Mouse (Mus musculus) stomach, embryonic 15.5 days (tissue): Measurements from ENCODE around the gene Espl1. TPM values are rescaled to one million over a fixed set of nuclear protein-coding genes. Genes with fewer than 3 reads are reported as not detected.

Source experiments
- ATAC-seq: fragments of 200-750 bp; cut with Nextera tagmentation; 2 replicates; pipeline ENCODE4 v1.8.0; 2017; ENCODE audit warnings: low read depth, moderate number of reproducible peaks, moderate TSS enrichment; ENCODE audit not compliant: insufficient read depth, low FRiP score
- H3K27ac ChIP-seq: fragments of 300-500 bp; sonication (generic); 2 replicates; pipeline ENCODE4 v1.5.1; 2015; ENCODE audit warnings: mild to moderate bottlenecking, inconsistent platforms
- H3K27me3 ChIP-seq: fragments of 300-500 bp; sonication (generic); replicated peaks from 2 replicates; pipeline ENCODE4 v1.6.1; 2015; ENCODE audit warnings: inconsistent platforms
- H3K36me3 ChIP-seq: fragments of 300-500 bp; sonication (generic); 2 replicates; pipeline ENCODE4 v1.6.1; 2015; ENCODE audit warnings: inconsistent platforms
- H3K4me1 ChIP-seq: fragments of 300-500 bp; sonication (generic); 2 replicates; pipeline ENCODE4 v1.6.1; 2015; ENCODE audit warnings: inconsistent platforms
- H3K4me2 ChIP-seq: fragments of 300-500 bp; sonication (generic); 2 replicates; pipeline ENCODE4 v1.6.1; 2015; ENCODE audit warnings: mild to moderate bottlenecking, inconsistent platforms
- H3K4me3 ChIP-seq: fragments of 300-500 bp; sonication (generic); replicated peaks from 2 replicates; pipeline ENCODE4 v1.5.1; 2015; ENCODE audit warnings: inconsistent platforms
- H3K9ac ChIP-seq: fragments of 300-500 bp; sonication (generic); 2 replicates; pipeline ENCODE4 v1.6.1; 2015; ENCODE audit warnings: inconsistent platforms
- H3K9me3 ChIP-seq: fragments of 300-500 bp; sonication (generic); 2 replicates; pipeline ENCODE4 v1.6.1; 2016; ENCODE audit warnings: inconsistent platforms
- WGBS: fragments of 180-500 bp; shearing (Covaris S2); methylation state at CpG from one replicate; pipeline ENCODE4 v1.1.7; 2015; 5-methylcytosine and 5-hydroxymethylcytosine counted together
- polyA plus RNA-seq: library from polyadenylated mRNA; unstranded; fragments of >200 nt; fragmentation: Nextera tagmentation; extraction: Ambion mirVana; gene quantifications from 2 replicates; pipeline ENCODE4 v1.2.1, GENCODE M21; 2015

The Espl1 gene
- polyA plus RNA-seq, 1 experiment from 2014 or later: 23.9 TPM

DNA sequence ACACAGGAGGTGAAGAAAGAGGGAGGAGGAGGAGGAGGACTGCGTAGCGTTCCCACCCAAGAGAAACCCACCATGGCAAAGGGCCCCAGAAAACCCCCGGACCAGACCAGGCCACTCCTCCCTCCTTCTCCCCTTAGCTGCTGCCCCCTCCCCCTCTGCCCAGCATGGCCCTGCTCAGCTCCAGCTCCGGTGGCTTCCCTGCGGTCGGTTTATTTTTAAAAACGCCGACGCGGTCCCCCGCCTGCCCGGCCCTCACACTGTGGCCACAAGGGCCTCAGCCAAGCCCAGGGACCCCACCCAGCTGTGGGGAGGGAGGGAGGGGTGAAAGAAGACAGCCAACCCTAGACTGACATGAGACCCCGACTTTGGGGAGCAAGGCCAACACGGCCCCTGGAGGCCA, 66.6 kb downstream of the Espl1 start:
- Histone ChIP-seq H3K27me3 (peaks cover 10% of the 10 kb centered on the region), H3K9ac (no peak overlapping the region), H3K27ac (peak overlapping the region; percentile 48; the same call in 1 of the 2 replicates), H3K4me1 (peaks cover 27% of the 10 kb centered on the region), H3K4me3 (peak overlapping the region; percentile 14), H3K4me2 (peak overlapping the region; percentile 45), H3K9me3 (no peaks in the 10 kb centered on the region), H3K36me3 (no peaks in the 10 kb centered on the region)
- 8% methylated on average over 14 of the region's 14 CpGs for WGBS
- no peak for ATAC-seq

GRCm38 (mm10) chr15:102364678-102365077, 68.6 kb downstream of the Espl1 start:
- WGBS: 79% methylated on average over 1 of the region's 1 CpGs
- no peak overlapping the region for H3K4me2 ChIP-seq
- no peaks in the 10 kb centered on the region for H3K36me3 ChIP-seq
- 0 out of 2 replicates have a peak, but pooled peaks cover 3% of the 10 kb centered on the region for H3K27me3 ChIP-seq
- no peak overlapping the region for H3K4me3 ChIP-seq
- no peaks in the 10 kb centered on the region for H3K9me3 ChIP-seq
- no peak for ATAC-seq
- H3K9ac ChIP-seq: no peak overlapping the region
- no peak overlapping the region for H3K27ac ChIP-seq
- peaks cover 17% of the 10 kb centered on the region for H3K4me1 ChIP-seq

DNA sequence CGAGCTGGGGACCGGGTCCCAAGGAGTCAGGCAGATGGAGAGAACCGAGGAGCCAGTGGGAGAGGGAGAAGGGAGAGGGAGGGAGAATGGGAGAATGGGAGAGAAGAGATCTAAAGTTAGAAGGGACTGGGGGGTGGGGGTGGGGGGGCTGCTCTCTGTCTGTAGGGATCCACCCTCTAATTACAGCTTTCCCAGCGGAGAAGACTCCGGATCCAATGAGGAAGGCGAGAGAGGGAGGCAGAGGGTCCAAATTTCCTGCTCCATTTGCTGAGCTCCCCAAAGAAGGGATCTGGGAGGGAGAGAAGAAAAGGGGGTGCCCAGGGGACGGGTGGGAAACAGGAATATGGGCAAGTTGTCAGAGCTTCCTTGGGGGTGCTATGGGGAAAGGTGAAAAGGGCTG, 70.2 kb downstream of the Espl1 start:
- Histone ChIP-seq H3K4me1 (peaks cover 29% of the 10 kb centered on the region), H3K27ac (no peak overlapping the region), H3K27me3 (0 out of 2 replicates have a peak, but pooled peaks cover 3% of the 10 kb centered on the region), H3K4me2 (peak overlapping the region; percentile 55), H3K9ac (no peak overlapping the region), H3K9me3 (no peaks in the 10 kb centered on the region), H3K36me3 (no peaks in the 10 kb centered on the region), H3K4me3 (peak overlapping the region; percentile 27)
- 19% methylated on average over 7 of the region's 7 CpGs for WGBS
- no peak for ATAC-seq

DNA sequence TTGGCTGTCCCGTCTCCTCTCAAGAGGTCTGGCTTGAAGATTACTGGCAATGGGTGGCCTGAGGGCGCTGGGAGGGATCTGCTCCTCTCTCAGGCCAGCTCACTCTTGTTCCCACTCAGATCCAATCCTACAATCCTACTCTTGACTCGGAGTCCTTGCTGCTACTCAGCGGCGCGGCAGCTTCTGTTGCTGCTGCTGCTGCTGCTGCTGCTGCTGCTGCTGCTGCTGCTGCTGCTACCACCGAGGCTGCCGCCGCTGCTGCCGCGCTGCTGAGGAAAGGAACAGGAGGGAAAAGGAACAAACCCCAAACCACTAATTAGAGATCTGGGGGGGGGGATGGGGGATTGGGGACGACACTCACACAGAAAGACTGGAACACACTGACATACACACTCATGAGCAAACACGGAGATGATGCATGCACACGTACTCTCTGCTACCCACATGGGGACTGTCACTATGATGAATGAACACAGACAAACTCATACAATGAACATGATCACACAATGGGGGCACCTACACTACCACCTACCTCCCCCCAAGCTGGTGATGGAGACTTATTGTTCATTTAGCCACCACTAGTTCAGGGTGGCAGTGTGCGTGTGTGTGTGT, 70.8 kb downstream of the Espl1 start, which contains the start of gene Sp7:
Gene Sp7, minus strand, starts transcription at position 450 of the 612 bp plus-strand sequence.
- Histone ChIP-seq H3K27me3 (0 out of 2 replicates have a peak, but pooled peaks cover 3% of the 10 kb centered on the region), H3K4me2 (peak within 1 kb of the TSS; percentile 55), H3K27ac (no peak within 1 kb of the TSS), H3K9ac (no peak within 1 kb of the TSS), H3K36me3 (no peaks in the 10 kb centered on the region), H3K4me1 (peaks cover 29% of the 10 kb centered on the region), H3K4me3 (peak within 1 kb of the TSS; percentile 27), H3K9me3 (no peaks in the 10 kb centered on the region)
- 6% methylated on average over 15 of the region's 15 CpGs for WGBS
- ATAC-seq: no peak

GRCm38 (mm10) chr15:102369972-102370371, 73.9 kb downstream of the Espl1 start:
- Histone ChIP-seq H3K4me3 (no peak overlapping the region), H3K9me3 (no peaks in the 10 kb centered on the region), H3K36me3 (no peaks in the 10 kb centered on the region), H3K27ac (peak overlapping the region; percentile 3; the same call in 1 of the 2 replicates), H3K4me2 (peak overlapping the region; percentile 35; the same call in 1 of the 2 replicates), H3K4me1 (peaks cover 21% of the 10 kb centered on the region), H3K9ac (no peak overlapping the region), H3K27me3 (0 out of 2 replicates have a peak, but pooled peaks cover 3% of the 10 kb centered on the region)
- no peak for ATAC-seq
- 14% methylated on average over 13 of the region's 13 CpGs for whole genome bisulfite sequencing

- Histone ChIP-seq H3K36me3 (no peaks in the 10 kb centered on the region), H3K27ac (peak overlapping the region; percentile 3; the same call in 1 of the 2 replicates), H3K4me2 (peak overlapping the region; percentile 35), H3K27me3 (0 out of 2 replicates have a peak, but pooled peaks cover 3% of the 10 kb centered on the region), H3K9me3 (no peaks in the 10 kb centered on the region), H3K4me1 (peaks cover 21% of the 10 kb centered on the region), H3K4me3 (peak overlapping the region; percentile 16; the same call in 1 of the 2 replicates), H3K9ac (no peak overlapping the region)
- 9% methylated on average over 10 of the region's 10 CpGs for WGBS
- peak; percentile 74; the same call in 1 of the 2 replicates for ATAC-seq
These were observed 74.7 kb downstream of the Espl1 start for GRCm38 (mm10) chr15:102370727-102371126.

Other genes starting within 250 kb of the Espl1 start
- 107 and 116 TPM in 2 replicates for gene Eif4b, start 222.5 kb upstream of the Espl1 start, polyA plus RNA-seq
- gene Tns2, start 195.9 kb upstream of the Espl1 start, polyA plus RNA-seq: 34.6 and 34.7 TPM in 2 replicates
- gene Spryd3, start 160.0 kb upstream of the Espl1 start, polyA plus RNA-seq: 25.0 and 25.2 TPM in 2 replicates
- 13.2 and 18.2 TPM in 2 replicates for gene Igfbp6, start 151.9 kb upstream of the Espl1 start, polyA plus RNA-seq
- 5.9 and 6.2 TPM in 2 replicates for gene Soat2, start 145.7 kb upstream of the Espl1 start, polyA plus RNA-seq
- gene Zfp740, start 93.0 kb upstream of the Espl1 start, polyA plus RNA-seq: 44.5 and 52.7 TPM in 2 replicates
- gene Csad, start 91.5 kb upstream of the Espl1 start, polyA plus RNA-seq: 63.3 and 64.3 TPM in 2 replicates
- 9.6 and 12.7 TPM in 2 replicates for gene Itgb7, start 64.3 kb upstream of the Espl1 start, polyA plus RNA-seq
- gene Rarg, start 38.7 kb upstream of the Espl1 start, polyA plus RNA-seq: 29.8 and 33.8 TPM in 2 replicates
- 0.27 and 0.30 TPM in 2 replicates for gene Gm9918, start 25.7 kb upstream of the Espl1 start, polyA plus RNA-seq
- 66.3 and 66.4 TPM in 2 replicates for gene Mfsd5, start 16.8 kb upstream of the Espl1 start, polyA plus RNA-seq
- gene Pfdn5, start 29.9 kb downstream of the Espl1 start, polyA plus RNA-seq: 322 TPM in 2 replicates
- 83.5 and 85.5 TPM in 2 replicates for gene Myg1, start 35.4 kb downstream of the Espl1 start, polyA plus RNA-seq
- 55.9 and 67.0 TPM in 2 replicates for gene Aaas, start 54.5 kb downstream of the Espl1 start, polyA plus RNA-seq
- 1.0 and 1.1 TPM in 2 replicates for gene Sp7, start 70.9 kb downstream of the Espl1 start, polyA plus RNA-seq
- 9.6 and 9.7 TPM in 2 replicates for gene Sp1, start 109.9 kb downstream of the Espl1 start, polyA plus RNA-seq
- 0.90 and 1.3 TPM in 2 replicates for gene Amhr2, start 149.1 kb downstream of the Espl1 start, polyA plus RNA-seq
- gene Prr13, start 162.8 kb downstream of the Espl1 start, polyA plus RNA-seq: 119 and 120 TPM in 2 replicates
- 182 and 192 TPM in 2 replicates for gene Pcbp2, start 174.3 kb downstream of the Espl1 start, polyA plus RNA-seq
- gene Gm10337, start 207.5 kb downstream of the Espl1 start, polyA plus RNA-seq: 5.0 and 8.1 TPM in 2 replicates
- gene Map3k12, start 220.8 kb downstream of the Espl1 start, polyA plus RNA-seq: 13.4 and 15.5 TPM in 2 replicates
- 87.3 and 92.0 TPM in 2 replicates for gene Tarbp2, start 221.9 kb downstream of the Espl1 start, polyA plus RNA-seq
- 2.7 TPM in 2 replicates for gene Npff, start 228.7 kb downstream of the Espl1 start, polyA plus RNA-seq